Mouse (Mus musculus) liver, embryonic 12.5 days (tissue): ENCODE data around the gene Rab31. TPM values are rescaled to one million over a fixed set of nuclear protein-coding genes. Genes with fewer than 3 reads are reported as not detected.

Source experiments
- ATAC-seq: fragments of 200-750 bp; cut with Nextera tagmentation; 2 replicates; pipeline ENCODE4 v1.8.0; 2017; ENCODE audit warnings: moderate number of reproducible peaks, mild to moderate bottlenecking, moderate library complexity
- H3K27ac ChIP-seq: fragments of 300-500 bp; sonication (generic); 2 replicates; pipeline ENCODE4 v1.5.1; 2016; ENCODE audit warnings: mild to moderate bottlenecking
- H3K27me3 ChIP-seq: fragments of 300-500 bp; sonication (generic); replicated peaks from 2 replicates; pipeline ENCODE4 v1.6.1; 2016; ENCODE audit warnings: mild to moderate bottlenecking, moderate library complexity
- H3K36me3 ChIP-seq: fragments of 300-500 bp; sonication (generic); 2 replicates; pipeline ENCODE4 v1.6.1; 2016; ENCODE audit warnings: mild to moderate bottlenecking, moderate library complexity
- H3K4me1 ChIP-seq: fragments of 300-500 bp; sonication (generic); 2 replicates; pipeline ENCODE4 v1.6.1; 2016
- H3K4me2 ChIP-seq: fragments of 300-500 bp; sonication (generic); 2 replicates; pipeline ENCODE4 v1.6.1; 2016; ENCODE audit warnings: mild to moderate bottlenecking, moderate library complexity
- H3K4me3 ChIP-seq: fragments of 300-500 bp; sonication (generic); 2 replicates; pipeline ENCODE4 v1.5.1; 2016; ENCODE audit warnings: mild to moderate bottlenecking, moderate library complexity
- H3K9ac ChIP-seq: fragments of 300-500 bp; sonication (generic); 2 replicates; pipeline ENCODE4 v1.6.1; 2016; ENCODE audit warnings: mild to moderate bottlenecking, moderate library complexity
- H3K9me3 ChIP-seq: fragments of 300-500 bp; sonication (generic); replicated peaks from 2 replicates; pipeline ENCODE4 v1.6.1; 2016; ENCODE audit warnings: mild to moderate bottlenecking, moderate library complexity
- WGBS: fragments of 180-500 bp; shearing (Covaris S2); methylation state at CpG from one replicate; pipeline ENCODE4 v1.1.7; 2016; ENCODE audit not compliant: insufficient replicate concordance; 5-methylcytosine and 5-hydroxymethylcytosine counted together
- polyA plus RNA-seq: library from polyadenylated mRNA; unstranded; fragments of >200 nt; fragmentation: Nextera tagmentation; extraction: Ambion mirVana; gene quantifications from 2 replicates; pipeline ENCODE4 v1.2.1, GENCODE M21; 2016

Gene Rab31
- polyA plus RNA-seq, 1 experiment from 2014 or later = 7.7 TPM

GRCm38 (mm10) chr17:65793307-65793930, 20.9 kb upstream of the Rab31 start:
- WGBS = 87% methylated on average over 12 of the region's 12 CpGs
- no peaks in the 10 kb centered on the region for H3K27me3 ChIP-seq

GRCm38 (mm10) chr17:65791161-65791560, 18.6 kb upstream of the Rab31 start:
- no peak overlapping the region for H3K4me3 ChIP-seq
- H3K27ac ChIP-seq = no peak overlapping the region
- ATAC-seq = no peak
- H3K4me2 ChIP-seq = no peak overlapping the region
- peaks cover 27% of the 10 kb centered on the region for H3K36me3 ChIP-seq
- no peaks in the 10 kb centered on the region for H3K9me3 ChIP-seq
- 84% methylated on average over 2 of the region's 2 CpGs for WGBS
- H3K4me1 ChIP-seq = peaks cover 27% of the 10 kb centered on the region
- H3K27me3 ChIP-seq = no peaks in the 10 kb centered on the region
- H3K9ac ChIP-seq = no peak overlapping the region

More at GRCm38 (mm10) chr17:65793307-65793930, 20.9 kb upstream of the Rab31 start:
- Histone ChIP-seq H3K36me3 (peaks cover 16% of the 10 kb centered on the region), H3K4me2 (no peak overlapping the region), H3K4me3 (no peak overlapping the region), H3K9me3 (no peaks in the 10 kb centered on the region), H3K4me1 (peaks cover 23% of the 10 kb centered on the region), H3K27ac (no peak overlapping the region), H3K9ac (no peak overlapping the region)
- ATAC-seq = no peak

DNA sequence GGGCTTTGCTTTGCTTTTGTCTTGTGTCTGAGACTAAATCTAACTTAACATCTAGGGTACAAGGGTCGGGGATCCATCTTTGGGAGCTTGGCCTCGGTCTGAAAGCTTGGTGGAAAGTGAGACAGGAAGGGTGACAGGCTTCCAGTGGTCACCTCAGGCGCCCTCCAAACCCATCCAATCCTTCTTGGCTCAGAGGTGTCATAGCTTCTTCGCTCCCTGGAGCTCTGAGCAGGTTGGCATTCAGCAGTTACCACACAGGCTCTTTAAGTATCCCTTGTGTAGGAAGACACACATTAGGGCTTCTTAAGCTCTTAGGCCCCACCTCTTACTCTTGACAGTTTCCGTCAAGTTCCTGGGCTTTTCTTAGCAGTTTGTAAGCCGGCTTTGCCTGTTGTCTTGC, 17.0 kb upstream of the Rab31 start:
- no peak overlapping the region for H3K4me3 ChIP-seq
- WGBS = 74% methylated on average over 6 of the region's 6 CpGs
- peaks cover 30% of the 10 kb centered on the region for H3K36me3 ChIP-seq
- H3K27me3 ChIP-seq = no peaks in the 10 kb centered on the region
- no peak overlapping the region for H3K4me2 ChIP-seq
- H3K4me1 ChIP-seq = peaks cover 33% of the 10 kb centered on the region
- ATAC-seq = no peak
- no peaks in the 10 kb centered on the region for H3K9me3 ChIP-seq
- H3K9ac ChIP-seq = no peak overlapping the region
- no peak overlapping the region for H3K27ac ChIP-seq

DNA sequence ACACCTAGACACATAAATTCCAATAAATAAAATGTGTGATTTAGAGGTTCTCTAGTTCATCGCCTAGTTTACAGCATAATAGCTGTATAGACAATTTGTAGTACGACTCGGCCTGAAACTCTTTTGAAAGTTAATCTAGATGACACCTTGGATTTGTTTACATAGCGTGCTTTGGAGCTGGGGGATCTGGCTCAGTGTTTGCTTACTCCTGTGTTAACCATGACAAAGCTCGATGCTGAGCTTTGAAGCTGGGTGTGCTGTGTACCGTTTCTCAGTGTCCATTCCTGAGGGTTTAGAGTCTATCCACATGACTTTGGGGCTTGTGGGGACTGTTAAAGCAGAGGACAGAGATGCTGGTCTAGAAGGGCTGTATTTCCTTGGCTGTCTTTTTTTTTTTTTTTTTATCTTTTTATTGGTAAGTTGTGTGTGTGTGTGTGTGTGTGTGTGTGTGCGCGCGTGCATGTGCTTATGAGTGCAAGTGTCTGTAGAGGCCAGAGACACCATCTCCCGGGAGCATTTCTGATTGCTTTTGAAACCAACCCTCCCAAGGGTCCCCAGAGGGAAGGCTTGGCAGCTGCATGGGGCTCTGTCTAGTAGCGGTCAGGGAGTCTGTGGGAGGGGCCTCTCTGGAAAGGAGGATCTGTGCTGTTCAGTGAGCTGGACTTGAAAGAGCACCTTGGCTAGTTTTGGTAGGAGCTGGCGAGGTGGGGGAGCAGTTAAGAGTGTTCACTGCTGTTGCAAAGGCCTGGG, 16.2 kb upstream of the Rab31 start:
- Histone ChIP-seq H3K4me3 (no peak overlapping the region), H3K27ac (no peak overlapping the region), H3K9ac (no peak overlapping the region), H3K4me1 (peaks cover 34% of the 10 kb centered on the region), H3K36me3 (peaks cover 24% of the 10 kb centered on the region), H3K27me3 (no peaks in the 10 kb centered on the region), H3K4me2 (no peak overlapping the region), H3K9me3 (no peaks in the 10 kb centered on the region)
- 73% methylated on average over 12 of the region's 12 CpGs for WGBS
- peak; percentile 47 for ATAC-seq

DNA sequence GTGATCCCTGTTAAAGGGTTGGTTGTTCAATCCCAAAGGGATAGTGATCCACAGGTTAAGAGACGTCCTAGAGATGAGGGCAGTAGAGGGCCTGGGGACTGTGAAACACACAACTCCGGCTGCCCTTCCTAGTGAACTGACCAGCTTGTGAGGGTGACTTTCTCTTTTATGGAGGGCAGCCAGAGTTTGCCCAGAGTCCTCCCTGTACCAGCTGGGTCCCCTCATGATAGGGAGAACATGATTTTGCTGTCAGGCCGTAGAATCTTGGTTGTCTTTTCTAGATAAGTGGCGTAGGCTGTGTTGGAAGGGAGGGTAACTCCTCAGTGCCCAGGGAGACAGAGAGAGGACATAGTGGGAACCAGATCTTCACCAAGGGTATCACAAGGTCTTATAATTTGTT, 14.7 kb upstream of the Rab31 start:
- H3K9ac ChIP-seq = no peak overlapping the region
- no peak overlapping the region for H3K4me2 ChIP-seq
- ATAC-seq = no peak
- no peaks in the 10 kb centered on the region for H3K27me3 ChIP-seq
- H3K4me1 ChIP-seq = peaks cover 35% of the 10 kb centered on the region
- 67% methylated on average over 4 of the region's 4 CpGs for WGBS
- H3K27ac ChIP-seq = no peak overlapping the region
- H3K36me3 ChIP-seq = peaks cover 24% of the 10 kb centered on the region
- no peak overlapping the region for H3K4me3 ChIP-seq
- no peaks in the 10 kb centered on the region for H3K9me3 ChIP-seq

DNA sequence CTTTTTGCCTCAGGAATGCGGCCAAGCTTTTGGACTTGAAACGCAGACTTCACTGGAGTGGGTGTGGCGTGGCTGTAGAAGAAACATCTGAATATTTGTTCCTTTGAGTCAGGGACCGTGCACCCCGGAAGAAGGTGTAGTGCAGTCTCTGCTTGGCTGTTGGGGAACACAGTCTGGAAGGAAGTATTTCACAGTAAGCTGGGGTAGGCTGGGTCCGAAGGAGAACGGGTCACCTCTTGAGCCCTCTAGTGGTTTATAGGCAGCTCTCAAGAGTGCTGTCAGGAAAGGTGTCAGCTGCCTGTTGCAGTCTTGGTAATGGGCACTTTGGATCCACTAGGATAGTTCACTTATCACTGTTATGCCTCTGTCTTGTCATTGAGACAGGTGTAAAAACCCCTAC, 13.7 kb upstream of the Rab31 start:
- Histone ChIP-seq H3K27ac (no peak overlapping the region), H3K27me3 (no peaks in the 10 kb centered on the region), H3K4me3 (no peak overlapping the region), H3K36me3 (peaks cover 24% of the 10 kb centered on the region), H3K4me1 (peaks cover 41% of the 10 kb centered on the region), H3K9ac (no peak overlapping the region), H3K9me3 (no peaks in the 10 kb centered on the region), H3K4me2 (no peak overlapping the region)
- no peak for ATAC-seq
- 73% methylated on average over 7 of the region's 7 CpGs for WGBS

- no peak overlapping the region for H3K4me2 ChIP-seq
- no peak for ATAC-seq
- H3K9me3 ChIP-seq = no peaks in the 10 kb centered on the region
- peaks cover 24% of the 10 kb centered on the region for H3K36me3 ChIP-seq
- H3K27me3 ChIP-seq = no peaks in the 10 kb centered on the region
- H3K9ac ChIP-seq = no peak overlapping the region
- H3K27ac ChIP-seq = no peak overlapping the region
- H3K4me1 ChIP-seq = peaks cover 41% of the 10 kb centered on the region
- H3K4me3 ChIP-seq = no peak overlapping the region
These were observed 13.2 kb upstream of the Rab31 start for GRCm38 (mm10) chr17:65785707-65786106.

GRCm38 (mm10) chr17:65784610-65785140, 12.1 kb upstream of the Rab31 start:
- H3K27me3 ChIP-seq = no peaks in the 10 kb centered on the region
- H3K36me3 ChIP-seq = peaks cover 24% of the 10 kb centered on the region
- no peaks in the 10 kb centered on the region for H3K9me3 ChIP-seq
- H3K4me2 ChIP-seq = peak overlapping the region; percentile 90
- H3K27ac ChIP-seq = no peak overlapping the region
- 0 out of 2 replicates have a peak overlapping the region, but pooled peaks have one; percentile 93 for H3K9ac ChIP-seq
- 59% methylated on average over 8 of the region's 8 CpGs for WGBS
- no peak for ATAC-seq
- H3K4me3 ChIP-seq = peak overlapping the region; percentile 87
- peaks cover 41% of the 10 kb centered on the region for H3K4me1 ChIP-seq

DNA sequence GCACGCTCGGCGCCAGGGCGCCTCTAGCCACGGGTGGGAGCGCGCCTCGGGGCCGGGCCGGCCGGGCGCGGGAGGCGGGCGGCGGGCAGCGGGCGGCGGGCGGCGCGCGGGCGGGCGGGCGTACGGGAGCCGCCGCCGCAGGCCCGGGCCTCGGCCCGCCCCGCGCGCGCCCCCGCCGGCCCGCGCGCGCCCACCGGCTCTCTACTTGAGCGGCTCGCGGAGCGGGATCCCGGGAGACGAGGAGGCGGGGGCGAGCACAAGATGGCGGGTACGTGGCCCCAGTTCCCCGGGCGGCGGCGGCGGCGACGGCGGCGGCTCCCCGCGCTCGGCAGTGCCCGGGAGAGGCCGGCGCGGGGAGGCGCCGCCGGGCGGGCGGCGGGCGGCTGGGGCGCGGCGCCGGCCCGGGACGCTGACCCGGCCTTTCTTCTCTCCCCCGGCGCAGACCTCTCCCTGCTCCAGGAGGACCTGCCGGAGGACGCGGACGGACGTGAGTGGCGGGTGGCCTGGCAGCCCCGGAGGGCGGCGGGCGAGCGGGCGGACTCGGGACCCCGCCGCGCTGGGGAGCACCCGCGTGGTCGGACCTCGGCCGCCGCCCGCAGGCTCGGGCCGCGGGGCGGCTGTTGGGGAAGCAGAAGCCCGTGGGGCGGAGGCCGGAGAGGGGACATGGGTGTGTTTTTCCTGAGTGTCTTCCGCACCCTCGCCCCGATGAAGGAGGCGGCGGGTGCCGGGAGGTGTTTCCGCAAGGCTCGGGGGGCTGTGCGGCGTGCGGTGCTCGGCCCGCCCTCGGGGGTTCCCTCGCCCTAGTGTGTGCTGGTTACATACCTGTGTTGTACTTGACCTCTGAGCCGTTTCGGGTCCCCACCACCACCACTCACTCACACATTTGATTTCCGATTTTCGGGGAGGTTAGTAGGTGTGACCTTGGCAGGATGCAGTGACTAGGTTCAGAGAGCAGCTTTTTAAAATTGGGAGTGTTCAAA, 10.9 kb upstream of the Rab31 start:
- peak; percentile 58 for ATAC-seq
- Histone ChIP-seq H3K4me1 (peaks cover 34% of the 10 kb centered on the region), H3K4me3 (peak overlapping the region; percentile 87), H3K27me3 (no peaks in the 10 kb centered on the region), H3K27ac (peak overlapping the region; percentile 86), H3K4me2 (peak overlapping the region; percentile 90), H3K9ac (peak overlapping the region; percentile 93), H3K9me3 (no peaks in the 10 kb centered on the region), H3K36me3 (peaks cover 24% of the 10 kb centered on the region)
- WGBS = 1% methylated on average over 68 of the region's 135 CpGs

DNA sequence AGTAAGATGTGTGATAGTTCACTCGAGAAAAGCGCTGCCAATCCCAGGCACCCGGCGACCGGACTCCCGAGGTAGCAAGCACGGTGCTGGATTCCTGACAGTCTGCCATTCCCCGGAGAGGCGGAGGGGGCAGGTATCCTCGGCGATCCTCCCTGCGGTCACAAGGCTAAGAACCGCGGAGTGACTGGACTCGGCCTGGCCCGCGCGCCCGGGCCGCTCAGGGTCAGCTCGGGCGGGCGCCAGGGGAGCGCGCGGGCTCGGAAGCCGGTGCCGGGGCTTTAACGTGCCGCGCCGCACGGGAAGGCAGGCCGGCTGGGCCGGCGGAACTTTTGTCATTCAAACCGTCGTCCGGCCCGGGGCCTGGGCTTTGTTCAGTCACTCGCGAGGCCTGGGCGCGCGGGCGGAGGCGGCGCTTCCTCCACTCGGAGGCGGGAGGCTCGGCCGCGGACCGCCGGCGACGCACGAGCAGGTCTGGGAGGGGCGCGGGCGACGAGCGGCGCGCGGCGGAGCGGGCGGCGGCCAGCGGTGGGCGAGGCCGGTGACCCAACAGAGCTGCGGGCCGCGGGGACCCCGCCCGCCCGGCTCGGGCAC, 10.1 kb upstream of the Rab31 start, which contains the start of gene Ppp4r1:
Gene Ppp4r1, plus strand, starts transcription at position 23 of the 591 bp plus-strand sequence.
- peak within 1 kb of the TSS; percentile 90 for H3K4me2 ChIP-seq
- H3K36me3 ChIP-seq = peaks cover 24% of the 10 kb centered on the region
- peak within 1 kb of the TSS; percentile 86 for H3K27ac ChIP-seq
- peak within 1 kb of the TSS; percentile 87 for H3K4me3 ChIP-seq
- no peaks in the 10 kb centered on the region for H3K9me3 ChIP-seq
- peak; percentile 85 for ATAC-seq
- peak within 1 kb of the TSS; percentile 93 for H3K9ac ChIP-seq
- no peaks in the 10 kb centered on the region for H3K27me3 ChIP-seq
- 3% methylated on average over 69 of the region's 81 CpGs for WGBS
- peaks cover 33% of the 10 kb centered on the region for H3K4me1 ChIP-seq

DNA sequence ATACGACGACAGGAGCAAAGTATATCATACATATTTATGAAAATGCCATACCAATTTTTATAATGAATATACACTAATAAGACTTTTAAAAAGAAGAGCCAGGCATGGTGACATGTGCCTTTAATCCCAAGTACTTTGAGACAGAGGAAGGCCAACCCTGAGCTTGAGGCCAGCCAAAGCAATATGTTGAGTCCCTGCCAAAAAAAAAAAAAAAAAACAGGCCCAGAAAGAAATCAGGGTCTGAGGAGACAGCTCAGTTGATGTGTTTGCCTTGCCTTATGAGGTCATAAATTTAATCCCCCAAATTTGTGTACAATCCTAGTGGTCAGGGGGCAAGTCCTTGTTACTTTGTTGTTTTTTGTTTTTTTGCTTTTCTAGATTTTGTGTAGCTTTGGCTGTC, 8.4 kb upstream of the Rab31 start:
- Histone ChIP-seq H3K27ac (no peak overlapping the region), H3K9me3 (no peaks in the 10 kb centered on the region), H3K4me2 (no peak overlapping the region), H3K36me3 (peaks cover 11% of the 10 kb centered on the region), H3K9ac (no peak overlapping the region), H3K4me1 (peaks cover 19% of the 10 kb centered on the region), H3K27me3 (no peaks in the 10 kb centered on the region), H3K4me3 (no peak overlapping the region)
- no peak for ATAC-seq
- 84% methylated on average over 2 of the region's 2 CpGs for WGBS
